Mouse (Mus musculus) left cerebral cortex, adult 11 months (tissue): ENCODE results near the gene Ces1f.
"Not testable (repeated sequence)": the region's sequence is repeated elsewhere in the genome, so short reads cannot be mapped to it uniquely, and the experiment has no call there.

Experiments
- DNase-seq: peaks from one replicate; pipeline ENCODE4 v3.0.0; 2022; ENCODE audit warnings: low spot score

Gene Ces1f

GRCm38 (mm10) chr8:93279556-93279955 lies at the start of gene Ces1f:
Ces1f (minus strand) TSS chr8:93279747.
- no peak for DNase-seq

GRCm38 (mm10) chr8:93325123-93325522 lies 45.6 kb upstream of the Ces1f start:
- no peak for DNase-seq

- no peak for DNase-seq
Observed at GRCm38 (mm10) chr8:93317031-93317430, 37.5 kb upstream of the Ces1f start.

- DNase-seq, result no peak
Observed at GRCm38 (mm10) chr8:93315557-93315956, 36.0 kb upstream of the Ces1f start.

- no peak for DNase-seq
Observed at GRCm38 (mm10) chr8:93283896-93284295, 4.3 kb upstream of the Ces1f start.

- no peak for DNase-seq
Observed at GRCm38 (mm10) chr8:93282349-93282748, 2.8 kb upstream of the Ces1f start.

- DNase-seq, result no peak
Observed at GRCm38 (mm10) chr8:93278176-93278805, 1.3 kb downstream of the Ces1f start.

- no peak for DNase-seq
Observed at GRCm38 (mm10) chr8:93274609-93275008, 4.9 kb downstream of the Ces1f start.

- DNase-seq, result peak; percentile 36
Observed at GRCm38 (mm10) chr8:93273321-93273720, 6.2 kb downstream of the Ces1f start.

GRCm38 (mm10) chr8:93272686-93273085 lies 6.9 kb downstream of the Ces1f start:
- no peak for DNase-seq

GRCm38 (mm10) chr8:93261436-93261835 lies 18.1 kb downstream of the Ces1f start:
- DNase-seq, result no peak

- no peak for DNase-seq
Observed at GRCm38 (mm10) chr8:93252400-93252925, 27.1 kb downstream of the Ces1f start.

- no peak for DNase-seq
Observed at GRCm38 (mm10) chr8:93246057-93246456, 33.5 kb downstream of the Ces1f start.

GRCm38 (mm10) chr8:93239884-93240283 lies 39.7 kb downstream of the Ces1f start:
- DNase-seq, result peak; percentile 2

- no peak for DNase-seq
Observed at GRCm38 (mm10) chr8:93235681-93236080, 43.9 kb downstream of the Ces1f start.

GRCm38 (mm10) chr8:93234706-93235105 lies 44.8 kb downstream of the Ces1f start:
- no peak for DNase-seq

GRCm38 (mm10) chr8:93234068-93234467 lies 45.5 kb downstream of the Ces1f start:
- DNase-seq, result no peak

- no peak for DNase-seq
Observed at GRCm38 (mm10) chr8:93229446-93229845, 50.1 kb downstream of the Ces1f start, which contains the start of gene Ces1e. Ces1e (minus strand) TSS chr8:93229619.

- DNase-seq, result no peak
Observed at GRCm38 (mm10) chr8:93228673-93229370, 50.7 kb downstream of the Ces1f start.

GRCm38 (mm10) chr8:93226471-93226870 lies 53.1 kb downstream of the Ces1f start:
- not testable (repeated sequence) for DNase-seq

GRCm38 (mm10) chr8:93221896-93222295 lies 57.7 kb downstream of the Ces1f start:
- DNase-seq, result no peak

- DNase-seq, result no peak
Observed at GRCm38 (mm10) chr8:93217867-93218266, 61.7 kb downstream of the Ces1f start.

GRCm38 (mm10) chr8:93217375-93217774 lies 62.2 kb downstream of the Ces1f start:
- no peak for DNase-seq
